Mouse (Mus musculus): Measurements from ENCODE around the gene Rps6ka2. TPM values are rescaled to one million over a fixed set of nuclear protein-coding genes. Genes with fewer than 3 reads are reported as not detected.

Gene Rps6ka2
- polyA plus RNA-seq, 1 experiment from 2014 or later = 2.0 TPM

GRCm38 (mm10) chr17:7165524-7165923, 4.4 kb upstream of the Rps6ka2 start:
- H3K9me3 ChIP-seq (ENCODE audit: control insufficient read depth, low read length) = no peaks in the 10 kb centered on the region
- H3K4me3 ChIP-seq (ENCODE audit: low read depth, low read length) = no peak overlapping the region
- ATAC-seq (ENCODE audit: low FRiP score, low TSS enrichment) = no peak
- no peak overlapping the region for H3K9ac ChIP-seq (ENCODE audit: low read length)
- 92% methylated on average over 7 of the region's 7 CpGs for WGBS
- H3K36me3 ChIP-seq (ENCODE audit: control insufficient read depth, insufficient read depth, low read length) = no peaks in the 10 kb centered on the region
- TF ChIP-seq EP300 (optimal IDR thresholded peaks at IDR 0.05) = no peak
- TF ChIP-seq CTCF (IDR thresholded peaks at IDR 0.05; ENCODE audit: low read depth) = no peak
- no peak for DNase-seq (ENCODE audit: low spot score)
- no peak overlapping the region for H3K27ac ChIP-seq (replicated peaks)
- no peaks in the 10 kb centered on the region for H3K4me1 ChIP-seq (replicated peaks; ENCODE audit: control insufficient read depth, insufficient read depth)
- H3K27me3 ChIP-seq (ENCODE audit: control insufficient read depth, insufficient read depth, low read length) = no peaks in the 10 kb centered on the region
- H3K4me2 ChIP-seq (replicated peaks; ENCODE audit: low read depth) = no peak overlapping the region

GRCm38 (mm10) chr17:7168961-7169626, 821 bp upstream of the Rps6ka2 start:
- Histone ChIP-seq H3K4me2 (replicated peaks; ENCODE audit: low read depth) (peak overlapping the region; percentile 68), H3K36me3 (ENCODE audit: control insufficient read depth, insufficient read depth, low read length) (no peaks in the 10 kb centered on the region), H3K4me3 (ENCODE audit: low read depth, low read length) (peak overlapping the region; percentile 38), H3K27ac (replicated peaks) (peak overlapping the region; percentile 81), H3K9me3 (ENCODE audit: control insufficient read depth, low read length) (no peaks in the 10 kb centered on the region), H3K9ac (ENCODE audit: low read length) (peak overlapping the region; percentile 36; the same call in 1 of the 2 replicates), H3K27me3 (ENCODE audit: control insufficient read depth, insufficient read depth, low read length) (no peaks in the 10 kb centered on the region), H3K4me1 (replicated peaks; ENCODE audit: control insufficient read depth, insufficient read depth) (no peaks in the 10 kb centered on the region)
- ATAC-seq (ENCODE audit: low FRiP score, low TSS enrichment) = peak; percentile 22
- no peak for TF ChIP-seq CTCF (IDR thresholded peaks at IDR 0.05; ENCODE audit: low read depth)
- TF ChIP-seq EP300 (optimal IDR thresholded peaks at IDR 0.05) = no peak
- no peak for DNase-seq (ENCODE audit: low spot score)
- 13% methylated on average over 15 of the region's 15 CpGs for WGBS

- Histone ChIP-seq H3K27me3 (ENCODE audit: control insufficient read depth, insufficient read depth, low read length) (no peaks in the 10 kb centered on the region), H3K4me1 (replicated peaks; ENCODE audit: control insufficient read depth, insufficient read depth) (no peaks in the 10 kb centered on the region), H3K4me3 (ENCODE audit: low read depth, low read length) (peak overlapping the region; percentile 67), H3K4me2 (replicated peaks; ENCODE audit: low read depth) (peak overlapping the region; percentile 72), H3K9ac (ENCODE audit: low read length) (peak overlapping the region; percentile 65), H3K9me3 (ENCODE audit: control insufficient read depth, low read length) (no peaks in the 10 kb centered on the region), H3K27ac (replicated peaks) (peak overlapping the region; percentile 45; the same call in 1 of the 2 replicates), H3K36me3 (ENCODE audit: control insufficient read depth, insufficient read depth, low read length) (no peaks in the 10 kb centered on the region)
- ATAC-seq (ENCODE audit: low FRiP score, low TSS enrichment) (no peak; the same call in 1 of the 2 replicates), DNase-seq (ENCODE audit: low spot score) (no peak)
- WGBS = 4% methylated on average over 43 of the region's 43 CpGs
- TF ChIP-seq EP300 (optimal IDR thresholded peaks at IDR 0.05) = no peak
- TF ChIP-seq CTCF (IDR thresholded peaks at IDR 0.05; ENCODE audit: low read depth) = no peak
Observed at GRCm38 (mm10) chr17:7170304-7171295, 685 bp downstream of the Rps6ka2 start.

- H3K4me1 ChIP-seq (replicated peaks; ENCODE audit: control insufficient read depth, insufficient read depth) = no peaks in the 10 kb centered on the region
- no peak overlapping the region for H3K4me2 ChIP-seq (replicated peaks; ENCODE audit: low read depth)
- DNase-seq (ENCODE audit: low spot score) = no peak
- no peaks in the 10 kb centered on the region for H3K27me3 ChIP-seq (ENCODE audit: control insufficient read depth, insufficient read depth, low read length)
- H3K9ac ChIP-seq (ENCODE audit: low read length) = no peak overlapping the region
- no peaks in the 10 kb centered on the region for H3K36me3 ChIP-seq (ENCODE audit: control insufficient read depth, insufficient read depth, low read length)
- H3K27ac ChIP-seq (replicated peaks) = no peak overlapping the region
- no peaks in the 10 kb centered on the region for H3K9me3 ChIP-seq (ENCODE audit: control insufficient read depth, low read length)
- no peak for ATAC-seq (ENCODE audit: low FRiP score, low TSS enrichment)
- no peak overlapping the region for H3K4me3 ChIP-seq (ENCODE audit: low read depth, low read length)
- no peak for TF ChIP-seq CTCF (IDR thresholded peaks at IDR 0.05; ENCODE audit: low read depth)
- no peak for TF ChIP-seq EP300 (optimal IDR thresholded peaks at IDR 0.05)
- 45% methylated on average over 15 of the region's 15 CpGs for WGBS
Observed at GRCm38 (mm10) chr17:7173331-7174028, 3.6 kb downstream of the Rps6ka2 start.

- 62% methylated on average over 1 of the region's 1 CpGs for WGBS
- H3K4me3 ChIP-seq (ENCODE audit: low read depth, low read length) = no peak overlapping the region
- no peaks in the 10 kb centered on the region for H3K36me3 ChIP-seq (ENCODE audit: control insufficient read depth, insufficient read depth, low read length)
- H3K27ac ChIP-seq (replicated peaks) = no peak overlapping the region
- no peak for TF ChIP-seq EP300 (optimal IDR thresholded peaks at IDR 0.05)
- no peak for TF ChIP-seq CTCF (IDR thresholded peaks at IDR 0.05; ENCODE audit: low read depth)
- no peaks in the 10 kb centered on the region for H3K9me3 ChIP-seq (ENCODE audit: control insufficient read depth, low read length)
- no peak overlapping the region for H3K4me2 ChIP-seq (replicated peaks; ENCODE audit: low read depth)
- no peak for DNase-seq (ENCODE audit: low spot score)
- H3K27me3 ChIP-seq (ENCODE audit: control insufficient read depth, insufficient read depth, low read length) = no peaks in the 10 kb centered on the region
- no peaks in the 10 kb centered on the region for H3K4me1 ChIP-seq (replicated peaks; ENCODE audit: control insufficient read depth, insufficient read depth)
- ATAC-seq (ENCODE audit: low FRiP score, low TSS enrichment) = no peak
- H3K9ac ChIP-seq (ENCODE audit: low read length) = no peak overlapping the region
Observed at GRCm38 (mm10) chr17:7175293-7175692, 5.4 kb downstream of the Rps6ka2 start.
